Mouse (Mus musculus): ENCODE measurements at regions not wholly inside any gene's neighbourhood (a gene's known extent, or its start where the extent isn't known, plus 50 kb on each side); places are given as distances from the start of the nearest gene placed in this dataset.

DNA sequence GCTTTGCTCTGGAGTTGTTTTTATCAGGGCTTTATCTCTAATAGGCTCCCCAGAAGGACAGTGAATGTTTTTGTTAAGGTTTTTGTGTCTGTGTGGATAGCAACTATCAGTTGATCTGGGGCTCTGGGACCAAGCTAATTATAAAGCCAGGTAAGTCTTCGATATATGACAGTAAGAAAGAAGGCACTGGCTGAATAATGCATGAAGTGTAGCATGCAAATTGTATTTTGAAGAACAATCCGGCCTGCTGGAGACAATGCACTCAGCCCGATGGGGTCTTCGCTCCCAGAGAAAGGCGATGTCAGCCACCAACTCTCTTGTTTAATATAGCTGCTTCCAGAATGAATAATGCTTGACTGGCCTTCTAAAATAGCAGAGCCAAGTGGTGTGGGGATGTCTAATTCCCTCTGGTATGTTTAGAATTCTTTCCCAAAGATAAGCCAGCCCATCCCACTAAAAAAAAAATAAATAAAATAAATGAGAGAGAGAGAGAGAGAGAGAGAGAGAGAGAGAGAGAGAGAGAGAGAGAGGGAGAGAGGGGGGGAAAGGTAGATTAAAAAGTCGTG, 68.6 kb downstream of the Dad1 start:
- no peak for ATAC-seq (replicated peaks; ENCODE audit: low FRiP score, low TSS enrichment, low read depth)
- no peak for DNase-seq (ENCODE audit: low spot score)

DNA sequence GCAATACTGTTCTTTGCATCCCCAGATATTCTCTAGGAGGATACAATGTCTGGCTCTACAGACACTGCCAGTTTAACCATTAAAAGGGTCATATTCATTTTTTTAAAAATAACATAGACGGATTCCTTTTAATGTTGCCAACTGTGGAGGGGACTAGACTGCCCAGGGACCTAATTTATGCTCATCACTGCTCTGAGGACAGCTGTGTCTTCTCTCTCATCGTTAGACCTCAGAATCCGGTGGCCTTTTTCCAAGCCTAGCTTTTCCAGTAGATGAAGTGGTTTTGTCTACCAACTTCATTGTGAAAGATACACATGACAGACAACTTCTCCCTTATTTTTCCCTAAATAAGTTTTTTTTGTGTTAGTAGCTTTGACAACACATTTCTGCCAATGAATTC, 70.0 kb downstream of the Dad1 start:
- Histone ChIP-seq H3K9me3 (ENCODE audit: control insufficient read depth, low read length) (no peaks in the 10 kb centered on the region), H3K36me3 (ENCODE audit: control insufficient read depth, insufficient read depth, low read length) (no peaks in the 10 kb centered on the region), H3K4me3 (ENCODE audit: low read depth, low read length) (no peak overlapping the region), H3K4me2 (ENCODE audit: low read length) (no peak overlapping the region), H3K27ac (ENCODE audit: low read depth) (no peak overlapping the region), H3K9ac (ENCODE audit: low read length) (no peak overlapping the region), H3K4me1 (replicated peaks; ENCODE audit: control insufficient read depth, insufficient read depth, low read length) (peaks cover 50% of the 10 kb centered on the region), H3K27me3 (replicated peaks; ENCODE audit: control insufficient read depth, insufficient read depth, low read length) (no peaks in the 10 kb centered on the region)
- ATAC-seq (replicated peaks; ENCODE audit: low FRiP score, low TSS enrichment, low read depth) (no peak), DNase-seq (ENCODE audit: low spot score) (no peak)
- WGBS = 60% methylated on average over 3 of the region's 3 CpGs

More for the DNA sequence above, 68.6 kb downstream of the Dad1 start:
- Histone ChIP-seq H3K27ac (ENCODE audit: low read depth) (no peak overlapping the region), H3K4me1 (replicated peaks; ENCODE audit: control insufficient read depth, insufficient read depth, low read length) (peaks cover 48% of the 10 kb centered on the region), H3K9ac (ENCODE audit: low read length) (no peak overlapping the region), H3K27me3 (replicated peaks; ENCODE audit: control insufficient read depth, insufficient read depth, low read length) (no peaks in the 10 kb centered on the region), H3K36me3 (ENCODE audit: control insufficient read depth, insufficient read depth, low read length) (no peaks in the 10 kb centered on the region), H3K9me3 (ENCODE audit: control insufficient read depth, low read length) (no peaks in the 10 kb centered on the region), H3K4me2 (ENCODE audit: low read length) (no peak overlapping the region), H3K4me3 (ENCODE audit: low read depth, low read length) (no peak overlapping the region)
- 32% methylated on average over 6 of the region's 6 CpGs for WGBS

DNA sequence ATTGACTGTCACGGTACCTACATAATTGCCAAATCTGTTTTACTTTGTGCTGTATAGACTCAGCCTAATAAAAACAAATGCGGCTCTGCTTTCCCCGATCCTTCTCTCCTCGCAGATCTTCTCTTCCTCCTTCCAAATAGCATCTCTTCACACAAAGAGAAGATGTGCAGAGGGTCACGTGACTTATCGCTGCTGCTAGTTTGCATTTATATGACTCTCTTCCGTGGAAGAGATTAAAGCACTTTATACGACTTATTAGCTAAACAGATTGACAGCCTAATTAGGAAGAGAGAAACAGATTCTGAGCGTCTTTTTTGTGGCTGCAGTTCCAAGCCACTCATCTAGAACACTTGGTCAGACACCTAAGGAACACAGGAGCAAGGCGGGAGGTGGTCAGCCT, 71.1 kb downstream of the Dad1 start:
- DNase-seq (ENCODE audit: low spot score) = no peak
- Histone ChIP-seq H3K4me3 (ENCODE audit: low read depth, low read length) (no peak overlapping the region), H3K9ac (ENCODE audit: low read length) (no peak overlapping the region), H3K27me3 (replicated peaks; ENCODE audit: control insufficient read depth, insufficient read depth, low read length) (no peaks in the 10 kb centered on the region), H3K27ac (ENCODE audit: low read depth) (no peak overlapping the region), H3K36me3 (ENCODE audit: control insufficient read depth, insufficient read depth, low read length) (no peaks in the 10 kb centered on the region), H3K9me3 (ENCODE audit: control insufficient read depth, low read length) (no peaks in the 10 kb centered on the region), H3K4me1 (replicated peaks; ENCODE audit: control insufficient read depth, insufficient read depth, low read length) (peaks cover 53% of the 10 kb centered on the region), H3K4me2 (ENCODE audit: low read length) (no peak overlapping the region)
- ATAC-seq (replicated peaks; ENCODE audit: low FRiP score, low TSS enrichment, low read depth) = no peak
- WGBS = 50% methylated on average over 10 of the region's 10 CpGs

DNA sequence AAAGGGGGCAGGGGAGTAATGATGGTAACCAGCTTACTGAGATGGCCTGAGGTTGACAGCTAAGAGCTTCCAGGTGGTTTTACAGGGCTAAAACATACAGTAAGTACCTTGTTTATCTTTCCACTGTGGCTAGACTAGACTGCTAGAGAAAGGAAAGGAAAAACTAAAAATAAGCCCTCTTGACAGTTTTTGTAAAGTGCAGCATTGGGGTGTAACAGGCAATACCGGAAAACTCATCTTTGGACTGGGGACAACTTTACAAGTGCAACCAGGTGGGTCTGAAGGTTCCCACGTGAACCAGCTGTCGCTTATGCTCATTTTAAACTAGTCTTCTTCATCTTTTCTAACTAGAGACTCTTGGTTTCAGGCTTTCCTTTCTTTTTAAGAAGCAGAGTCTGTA, 72.6 kb downstream of the Dad1 start:
- peak overlapping the region; percentile 48; the same call in 1 of the 2 replicates for H3K27ac ChIP-seq (ENCODE audit: low read depth)
- H3K27me3 ChIP-seq (replicated peaks; ENCODE audit: control insufficient read depth, insufficient read depth, low read length) = no peaks in the 10 kb centered on the region
- H3K4me1 ChIP-seq (replicated peaks; ENCODE audit: control insufficient read depth, insufficient read depth, low read length) = peaks cover 47% of the 10 kb centered on the region
- ATAC-seq (replicated peaks; ENCODE audit: low FRiP score, low TSS enrichment, low read depth) (no peak), DNase-seq (ENCODE audit: low spot score) (no peak)
- 48% methylated on average over 3 of the region's 3 CpGs for WGBS
- H3K9me3 ChIP-seq (ENCODE audit: control insufficient read depth, low read length) = no peaks in the 10 kb centered on the region
- no peaks in the 10 kb centered on the region for H3K36me3 ChIP-seq (ENCODE audit: control insufficient read depth, insufficient read depth, low read length)
- no peak overlapping the region for H3K9ac ChIP-seq (ENCODE audit: low read length)
- H3K4me3 ChIP-seq (ENCODE audit: low read depth, low read length) = no peak overlapping the region
- 0 out of 2 replicates have a peak overlapping the region, but pooled peaks have one; percentile 5 for H3K4me2 ChIP-seq (ENCODE audit: low read length)

DNA sequence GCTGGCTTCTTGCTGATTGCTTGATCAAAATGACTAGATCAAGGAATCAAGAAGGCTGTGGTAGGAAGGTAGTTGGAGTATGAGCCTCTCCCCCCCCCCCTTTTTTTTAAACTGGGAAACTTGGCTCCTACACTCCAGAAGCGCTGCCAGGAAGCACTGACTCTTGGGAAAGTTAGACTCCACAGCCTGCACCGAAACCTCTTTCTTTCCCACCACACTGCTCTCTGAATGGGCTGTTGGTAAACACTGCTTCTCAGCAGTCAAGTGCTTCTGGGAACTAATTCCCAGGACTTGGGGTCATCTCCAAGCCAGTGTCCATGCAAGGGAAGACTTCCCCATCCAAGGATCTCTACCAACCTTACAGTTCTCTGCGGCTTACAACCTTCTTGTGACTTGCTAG, 73.2 kb downstream of the Dad1 start:
- no peak overlapping the region for H3K9ac ChIP-seq (ENCODE audit: low read length)
- H3K36me3 ChIP-seq (ENCODE audit: control insufficient read depth, insufficient read depth, low read length) = no peaks in the 10 kb centered on the region
- H3K27ac ChIP-seq (ENCODE audit: low read depth) = peak overlapping the region; percentile 48
- H3K27me3 ChIP-seq (replicated peaks; ENCODE audit: control insufficient read depth, insufficient read depth, low read length) = no peaks in the 10 kb centered on the region
- 65% methylated on average over 3 of the region's 3 CpGs for WGBS
- H3K4me3 ChIP-seq (ENCODE audit: low read depth, low read length) = no peak overlapping the region
- DNase-seq (ENCODE audit: low spot score) (no peak), ATAC-seq (replicated peaks; ENCODE audit: low FRiP score, low TSS enrichment, low read depth) (no peak)
- peaks cover 42% of the 10 kb centered on the region for H3K4me1 ChIP-seq (replicated peaks; ENCODE audit: control insufficient read depth, insufficient read depth, low read length)
- H3K4me2 ChIP-seq (ENCODE audit: low read length) = 0 out of 2 replicates have a peak overlapping the region, but pooled peaks have one; percentile 5
- no peaks in the 10 kb centered on the region for H3K9me3 ChIP-seq (ENCODE audit: control insufficient read depth, low read length)

DNA sequence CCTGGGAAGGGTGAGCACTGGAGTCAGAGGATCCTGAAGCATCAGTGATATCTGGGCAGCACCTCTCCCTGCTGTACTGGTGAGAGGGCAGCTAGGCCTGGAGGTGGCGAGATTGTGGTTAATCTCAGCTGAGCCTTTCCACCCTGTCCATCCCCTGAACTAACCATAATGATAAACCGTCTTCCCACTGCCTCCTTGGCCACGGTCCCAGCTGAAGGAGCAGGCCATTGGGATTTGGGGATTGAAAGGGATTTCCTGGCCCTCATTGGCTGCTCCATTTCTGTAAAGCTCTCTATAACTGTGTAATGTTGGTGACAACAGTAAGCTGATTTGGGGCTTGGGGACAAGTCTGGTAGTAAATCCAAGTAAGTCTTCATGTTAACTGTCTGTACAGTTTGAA, 73.6 kb downstream of the Dad1 start:
- Histone ChIP-seq H3K27ac (ENCODE audit: low read depth) (no peak overlapping the region; the same call in 1 of the 2 replicates), H3K4me1 (replicated peaks; ENCODE audit: control insufficient read depth, insufficient read depth, low read length) (peaks cover 37% of the 10 kb centered on the region), H3K9me3 (ENCODE audit: control insufficient read depth, low read length) (no peaks in the 10 kb centered on the region), H3K4me3 (ENCODE audit: low read depth, low read length) (no peak overlapping the region), H3K4me2 (ENCODE audit: low read length) (no peak overlapping the region), H3K27me3 (replicated peaks; ENCODE audit: control insufficient read depth, insufficient read depth, low read length) (no peaks in the 10 kb centered on the region), H3K9ac (ENCODE audit: low read length) (no peak overlapping the region), H3K36me3 (ENCODE audit: control insufficient read depth, insufficient read depth, low read length) (no peaks in the 10 kb centered on the region)
- WGBS = 58% methylated on average over 3 of the region's 3 CpGs
- ATAC-seq (replicated peaks; ENCODE audit: low FRiP score, low TSS enrichment, low read depth) (no peak), DNase-seq (ENCODE audit: low spot score) (no peak)

DNA sequence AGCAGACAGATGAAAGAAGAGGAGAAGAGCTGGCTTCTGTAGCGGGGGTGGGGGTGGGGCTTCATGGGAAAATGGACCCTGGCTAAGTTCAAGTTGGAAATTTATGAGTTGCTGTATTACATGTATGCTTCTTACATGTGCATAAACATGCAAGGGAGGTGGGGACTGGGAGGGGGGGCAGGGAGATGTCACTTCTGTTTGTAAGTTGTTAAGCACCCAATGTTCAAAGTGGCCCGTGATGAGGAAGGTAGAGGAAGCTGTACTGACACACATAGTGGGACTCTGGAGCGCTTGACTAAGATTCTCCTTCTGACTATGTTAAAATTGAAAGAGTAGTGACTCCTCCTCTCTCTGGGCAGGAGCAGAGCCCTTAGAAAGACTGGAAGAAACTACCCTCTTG, 75.0 kb downstream of the Dad1 start:
- ATAC-seq (replicated peaks; ENCODE audit: low FRiP score, low TSS enrichment, low read depth) (no peak), DNase-seq (ENCODE audit: low spot score) (no peak)
- WGBS = 57% methylated on average over 3 of the region's 3 CpGs

DNA sequence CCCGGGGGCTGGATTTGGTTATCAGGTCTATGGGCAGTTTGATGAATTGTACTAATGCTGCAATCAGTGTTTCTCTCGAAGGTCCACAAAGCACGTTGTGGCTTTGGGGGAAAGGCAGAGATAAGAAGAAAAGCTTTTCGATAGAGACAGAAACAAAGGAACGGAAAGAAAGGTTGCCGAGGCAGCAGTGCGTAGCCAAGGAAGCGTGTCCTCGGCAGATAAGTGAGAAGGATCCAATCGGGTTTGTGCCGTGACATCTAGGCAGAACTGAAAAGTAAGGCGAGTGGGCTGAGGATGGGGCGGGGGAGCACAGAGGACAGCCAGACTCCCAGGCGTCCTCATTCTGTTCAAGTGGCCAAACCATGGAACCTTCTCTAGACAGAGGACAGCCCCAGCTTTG, 77.4 kb downstream of the Dad1 start:
- H3K9ac ChIP-seq (ENCODE audit: low read length) = no peak overlapping the region
- no peak overlapping the region for H3K4me2 ChIP-seq (ENCODE audit: low read length)
- H3K4me3 ChIP-seq (ENCODE audit: low read depth, low read length) = no peak overlapping the region
- DNase-seq (ENCODE audit: low spot score) (no peak), ATAC-seq (replicated peaks; ENCODE audit: low FRiP score, low TSS enrichment, low read depth) (no peak)
- no peaks in the 10 kb centered on the region for H3K27me3 ChIP-seq (replicated peaks; ENCODE audit: control insufficient read depth, insufficient read depth, low read length)
- H3K36me3 ChIP-seq (ENCODE audit: control insufficient read depth, insufficient read depth, low read length) = no peaks in the 10 kb centered on the region
- H3K27ac ChIP-seq (ENCODE audit: low read depth) = no peak overlapping the region
- peaks cover 22% of the 10 kb centered on the region for H3K4me1 ChIP-seq (replicated peaks; ENCODE audit: control insufficient read depth, insufficient read depth, low read length)
- WGBS = 81% methylated on average over 14 of the region's 14 CpGs
- H3K9me3 ChIP-seq (ENCODE audit: control insufficient read depth, low read length) = no peaks in the 10 kb centered on the region

More for the DNA sequence above, 75.0 kb downstream of the Dad1 start:
- no peak overlapping the region for H3K27ac ChIP-seq (ENCODE audit: low read depth)
- H3K4me2 ChIP-seq (ENCODE audit: low read length) = no peak overlapping the region
- H3K9ac ChIP-seq (ENCODE audit: low read length) = no peak overlapping the region
- H3K4me3 ChIP-seq (ENCODE audit: low read depth, low read length) = no peak overlapping the region
- H3K27me3 ChIP-seq (replicated peaks; ENCODE audit: control insufficient read depth, insufficient read depth, low read length) = no peaks in the 10 kb centered on the region
- no peaks in the 10 kb centered on the region for H3K36me3 ChIP-seq (ENCODE audit: control insufficient read depth, insufficient read depth, low read length)
- H3K4me1 ChIP-seq (replicated peaks; ENCODE audit: control insufficient read depth, insufficient read depth, low read length) = peaks cover 26% of the 10 kb centered on the region
- no peaks in the 10 kb centered on the region for H3K9me3 ChIP-seq (ENCODE audit: control insufficient read depth, low read length)

DNA sequence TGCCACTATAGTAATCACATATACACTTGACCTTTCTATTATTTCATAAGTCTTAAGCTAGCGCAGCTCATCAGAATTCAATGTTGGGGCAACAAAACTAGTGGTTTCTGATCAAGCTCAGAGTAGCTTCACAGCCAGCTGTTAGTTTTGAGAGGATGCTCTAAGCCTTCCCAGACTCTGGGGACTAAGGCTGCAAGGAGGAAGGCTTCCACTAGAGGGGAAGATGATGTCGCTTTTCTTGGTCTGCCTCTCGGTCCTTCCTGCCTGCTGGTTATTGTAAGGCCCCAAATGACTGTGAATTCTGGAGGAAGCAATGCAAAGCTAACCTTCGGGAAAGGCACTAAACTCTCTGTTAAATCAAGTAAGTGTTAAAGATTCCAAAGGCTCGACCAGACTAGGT, 78.4 kb downstream of the Dad1 start:
- H3K4me1 ChIP-seq (replicated peaks; ENCODE audit: control insufficient read depth, insufficient read depth, low read length) = peaks cover 15% of the 10 kb centered on the region
- no peak overlapping the region for H3K9ac ChIP-seq (ENCODE audit: low read length)
- H3K27me3 ChIP-seq (replicated peaks; ENCODE audit: control insufficient read depth, insufficient read depth, low read length) = no peaks in the 10 kb centered on the region
- H3K4me3 ChIP-seq (ENCODE audit: low read depth, low read length) = no peak overlapping the region
- H3K4me2 ChIP-seq (ENCODE audit: low read length) = no peak overlapping the region
- WGBS = 68% methylated on average over 5 of the region's 5 CpGs
- no peaks in the 10 kb centered on the region for H3K36me3 ChIP-seq (ENCODE audit: control insufficient read depth, insufficient read depth, low read length)
- no peaks in the 10 kb centered on the region for H3K9me3 ChIP-seq (ENCODE audit: control insufficient read depth, low read length)
- DNase-seq (ENCODE audit: low spot score) (no peak), ATAC-seq (replicated peaks; ENCODE audit: low FRiP score, low TSS enrichment, low read depth) (no peak)
- H3K27ac ChIP-seq (ENCODE audit: low read depth) = no peak overlapping the region

All from intestine, embryonic 14.5 days (tissue).